Mouse (Mus musculus): Measurements from ENCODE around the gene Socs2. TPM values are rescaled to one million over a fixed set of nuclear protein-coding genes. Genes with fewer than 3 reads are reported as not detected.

The Socs2 gene
- polyA plus RNA-seq, 1 experiment from 2014 or later: 61.3 TPM

DNA sequence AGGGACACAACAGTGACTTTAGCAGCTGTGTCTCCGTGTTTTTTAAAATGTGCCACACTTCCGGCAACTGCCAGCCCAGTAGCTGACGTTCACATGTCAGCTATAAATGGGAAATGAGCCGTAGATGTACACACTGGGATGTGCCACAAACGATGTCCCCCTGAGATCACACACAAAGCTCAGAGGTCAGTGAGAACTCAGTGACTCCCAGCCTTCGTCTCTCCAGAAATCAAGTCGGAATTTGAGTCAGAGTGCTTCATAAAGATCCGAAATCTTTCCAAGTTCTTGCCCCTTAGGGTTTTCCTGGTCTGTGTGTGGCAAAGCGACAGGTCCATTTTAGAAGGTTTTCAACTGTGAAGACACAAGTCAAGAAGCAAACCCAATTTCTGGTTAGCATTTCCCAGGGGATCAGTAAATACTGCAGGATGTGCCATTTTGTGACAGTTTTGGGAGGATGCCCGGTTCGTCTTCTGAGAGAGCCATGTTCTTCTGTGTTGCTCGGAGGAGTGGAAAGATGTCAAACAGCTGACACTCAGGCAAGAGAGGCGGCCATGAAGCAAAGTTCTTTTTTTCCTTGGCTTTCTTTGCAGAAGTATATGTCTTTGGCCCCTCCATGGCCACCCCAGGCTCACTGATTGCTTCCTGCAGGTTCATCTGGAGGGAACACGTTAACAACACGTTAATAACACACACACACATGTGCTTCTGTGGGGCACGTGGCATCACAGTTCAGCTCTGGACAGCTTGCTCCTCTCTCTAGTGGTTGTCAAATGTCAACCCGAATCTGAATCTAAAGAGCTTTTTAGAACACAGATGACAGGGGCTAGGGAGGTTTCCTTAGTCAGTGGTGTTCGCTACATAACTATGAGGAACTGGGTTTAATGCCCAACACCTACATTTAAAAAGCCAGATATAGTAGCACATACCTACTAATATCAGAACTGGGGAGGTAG, 28.4 kb upstream of the Socs2 start:
- Histone ChIP-seq H3K27me3 (no peaks in the 10 kb centered on the region), H3K4me2 (no peak overlapping the region), H3K9ac (replicated peaks) (no peak overlapping the region), H3K9me3 (no peaks in the 10 kb centered on the region), H3K4me3 (replicated peaks) (no peak overlapping the region), H3K4me1 (replicated peaks) (no peaks in the 10 kb centered on the region), H3K27ac (no peak overlapping the region), H3K36me3 (no peaks in the 10 kb centered on the region)
- no peak for ATAC-seq (ENCODE audit: insufficient number of reproducible peaks, insufficient read depth, low FRiP score, low TSS enrichment, low read depth)
- 80% methylated on average over 18 of the region's 18 CpGs for WGBS

DNA sequence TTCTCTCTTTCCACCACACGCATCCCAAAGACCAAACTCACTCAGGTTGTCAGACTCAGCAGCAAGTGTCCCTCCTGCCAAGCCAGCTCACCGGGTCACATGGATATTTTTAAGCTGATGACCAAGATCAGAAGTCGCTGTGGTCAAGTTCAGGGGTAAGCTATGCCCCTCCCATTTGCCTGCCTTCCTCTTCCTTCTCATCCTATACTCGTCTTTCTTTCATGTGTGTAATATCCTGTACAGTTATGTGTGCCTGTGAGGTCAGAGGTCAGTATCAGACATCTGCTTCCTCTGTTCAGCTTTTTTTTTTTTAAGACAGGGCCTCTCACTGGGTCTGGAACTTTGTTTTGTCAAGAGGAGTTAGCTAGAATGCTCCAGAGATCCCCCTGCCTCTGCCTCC, 25.4 kb upstream of the Socs2 start:
- Histone ChIP-seq H3K4me1 (replicated peaks) (no peaks in the 10 kb centered on the region; the same call in 1 of the 2 replicates), H3K4me2 (no peak overlapping the region), H3K9ac (replicated peaks) (no peak overlapping the region), H3K4me3 (replicated peaks) (no peak overlapping the region), H3K27me3 (no peaks in the 10 kb centered on the region), H3K9me3 (no peaks in the 10 kb centered on the region), H3K36me3 (no peaks in the 10 kb centered on the region), H3K27ac (no peak overlapping the region)
- ATAC-seq (ENCODE audit: insufficient number of reproducible peaks, insufficient read depth, low FRiP score, low TSS enrichment, low read depth): no peak
- WGBS: 76% methylated on average over 4 of the region's 4 CpGs

DNA sequence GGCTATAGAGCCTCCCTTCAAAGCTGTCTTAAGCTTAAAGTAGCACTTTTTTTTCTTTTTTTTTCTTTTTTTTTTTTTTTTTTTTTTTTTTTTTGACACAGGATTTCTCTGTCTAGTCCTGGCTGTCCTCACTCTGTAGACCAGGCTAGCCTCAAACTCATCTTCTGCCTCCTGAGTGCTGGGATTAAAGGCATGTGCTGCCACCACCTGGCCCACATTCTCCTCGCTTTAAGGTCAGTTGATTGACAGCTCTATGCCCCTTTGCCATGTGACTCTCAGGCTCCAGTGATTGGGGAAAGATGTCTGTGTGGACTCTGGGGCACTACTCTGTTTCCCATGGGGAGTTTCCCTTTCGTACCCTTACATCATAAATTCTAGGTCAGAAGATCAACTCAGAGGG, 23.6 kb upstream of the Socs2 start:
- Histone ChIP-seq H3K4me2 (no peak overlapping the region), H3K27me3 (no peaks in the 10 kb centered on the region)
- no peak for ATAC-seq (ENCODE audit: insufficient number of reproducible peaks, insufficient read depth, low FRiP score, low TSS enrichment, low read depth)

DNA sequence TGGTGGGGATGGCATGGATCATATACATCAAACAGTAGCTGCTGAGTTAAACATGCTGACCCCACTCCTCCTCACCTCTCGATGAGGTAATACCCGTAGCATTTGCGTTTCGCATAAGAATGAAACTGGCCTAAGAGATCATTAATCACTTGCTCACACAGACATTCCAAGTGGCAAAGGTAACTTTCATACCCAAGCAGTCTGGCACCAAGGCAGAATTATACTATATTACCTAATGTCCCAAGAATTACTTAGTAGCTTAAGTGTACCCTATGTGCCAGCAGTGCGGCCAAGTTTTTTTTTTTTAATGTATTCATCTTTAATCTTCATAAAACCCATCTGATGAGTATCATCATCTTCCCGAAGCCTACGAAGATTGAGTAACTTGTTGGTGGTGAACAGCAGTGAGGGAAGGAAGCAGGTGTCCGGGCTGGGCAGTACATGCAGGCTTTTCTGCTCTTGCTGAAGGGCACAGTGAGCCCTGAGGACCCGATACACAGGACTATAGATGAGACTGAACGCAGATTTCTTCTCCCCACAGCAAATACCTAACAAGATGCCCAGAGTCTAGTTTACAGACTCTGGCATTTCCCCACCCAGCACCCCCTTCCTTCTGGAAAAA, 22.8 kb upstream of the Socs2 start:
- Histone ChIP-seq H3K36me3 (no peaks in the 10 kb centered on the region), H3K27me3 (no peaks in the 10 kb centered on the region), H3K9me3 (no peaks in the 10 kb centered on the region), H3K4me2 (no peak overlapping the region), H3K27ac (no peak overlapping the region), H3K9ac (replicated peaks) (no peak overlapping the region), H3K4me1 (replicated peaks) (no peaks in the 10 kb centered on the region; the same call in 1 of the 2 replicates), H3K4me3 (replicated peaks) (no peak overlapping the region)
- 89% methylated on average over 10 of the region's 10 CpGs for WGBS
- ATAC-seq (ENCODE audit: insufficient number of reproducible peaks, insufficient read depth, low FRiP score, low TSS enrichment, low read depth): no peak

More for the DNA sequence above, 23.6 kb upstream of the Socs2 start:
- H3K4me3 ChIP-seq (replicated peaks): no peak overlapping the region
- no peaks in the 10 kb centered on the region for H3K36me3 ChIP-seq
- no peak overlapping the region for H3K9ac ChIP-seq (replicated peaks)
- no peaks in the 10 kb centered on the region for H3K9me3 ChIP-seq
- WGBS: 47% methylated on average over 2 of the region's 2 CpGs
- H3K4me1 ChIP-seq (replicated peaks): no peaks in the 10 kb centered on the region; the same call in 1 of the 2 replicates
- no peak overlapping the region for H3K27ac ChIP-seq

DNA sequence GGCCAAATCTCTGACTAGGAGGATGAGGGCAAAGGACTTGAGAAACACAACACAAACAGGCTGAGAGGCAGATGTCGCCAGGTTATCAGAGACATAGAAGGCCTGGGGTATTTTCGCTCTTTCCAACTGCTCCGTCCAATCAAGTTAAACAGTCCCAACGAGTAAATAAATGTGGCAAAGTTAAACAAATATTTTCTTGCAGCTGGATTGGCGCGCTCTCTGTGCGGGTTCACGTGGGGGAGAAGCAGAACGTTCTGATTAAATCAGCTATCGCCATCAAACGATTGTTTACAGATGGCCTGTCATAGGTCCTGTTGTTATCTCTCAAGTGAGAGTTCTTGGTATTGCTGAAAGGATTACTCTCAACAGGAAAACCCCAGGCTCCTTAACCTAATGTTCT, 22.0 kb upstream of the Socs2 start:
- no peak overlapping the region for H3K4me2 ChIP-seq
- no peak for ATAC-seq (ENCODE audit: insufficient number of reproducible peaks, insufficient read depth, low FRiP score, low TSS enrichment, low read depth)
- H3K4me1 ChIP-seq (replicated peaks): no peaks in the 10 kb centered on the region; the same call in 1 of the 2 replicates
- no peaks in the 10 kb centered on the region for H3K36me3 ChIP-seq
- 46% methylated on average over 11 of the region's 11 CpGs for whole genome bisulfite sequencing
- H3K27ac ChIP-seq: no peak overlapping the region
- H3K4me3 ChIP-seq (replicated peaks): no peak overlapping the region
- no peaks in the 10 kb centered on the region for H3K27me3 ChIP-seq
- H3K9ac ChIP-seq (replicated peaks): no peak overlapping the region
- no peaks in the 10 kb centered on the region for H3K9me3 ChIP-seq

DNA sequence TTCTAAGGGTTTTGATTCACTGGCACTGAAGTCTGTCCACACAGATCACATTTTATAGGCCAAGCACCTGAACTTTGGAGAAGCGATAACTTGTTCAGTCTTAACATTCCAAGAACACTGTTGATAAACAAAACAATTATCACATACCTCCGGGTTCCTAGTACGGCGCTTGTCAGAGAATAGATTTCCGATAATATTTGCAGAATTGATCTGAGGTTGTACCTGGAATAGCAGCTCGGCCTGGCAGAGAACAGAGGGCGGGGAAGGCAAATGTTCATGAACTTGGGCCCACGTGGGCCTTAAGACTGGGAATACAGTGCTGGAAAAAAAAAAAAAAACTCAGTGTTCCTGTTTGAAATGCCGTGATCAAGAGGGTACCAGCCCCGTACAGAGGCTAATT, 13.3 kb upstream of the Socs2 start:
- Histone ChIP-seq H3K4me3 (replicated peaks) (no peak overlapping the region), H3K9ac (replicated peaks) (no peak overlapping the region), H3K4me2 (no peak overlapping the region), H3K27ac (no peak overlapping the region), H3K9me3 (no peaks in the 10 kb centered on the region), H3K36me3 (no peaks in the 10 kb centered on the region), H3K27me3 (peaks cover 4% of the 10 kb centered on the region; the same call in 1 of the 2 replicates), H3K4me1 (replicated peaks) (no peaks in the 10 kb centered on the region)
- no peak for ATAC-seq (ENCODE audit: insufficient number of reproducible peaks, insufficient read depth, low FRiP score, low TSS enrichment, low read depth)
- 89% methylated on average over 10 of the region's 10 CpGs for WGBS

DNA sequence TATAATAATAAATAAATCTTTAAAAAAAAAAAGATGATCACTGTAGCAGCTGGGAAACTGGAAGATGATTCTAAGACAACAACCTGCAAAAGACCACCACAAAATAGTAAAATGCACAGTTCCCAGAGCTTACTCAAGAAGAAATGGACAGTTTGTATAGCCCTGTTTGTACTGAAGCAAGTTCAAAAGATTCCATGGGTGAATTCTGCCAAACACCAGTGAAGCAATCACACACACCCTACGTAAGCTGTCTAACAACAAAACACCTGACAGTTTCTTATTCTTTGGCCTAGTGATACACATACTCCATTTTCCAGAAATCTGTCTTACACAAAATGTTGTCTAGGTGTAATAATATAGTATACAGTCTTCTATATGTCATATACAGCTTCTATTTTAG, 12.1 kb upstream of the Socs2 start:
- Histone ChIP-seq H3K4me1 (replicated peaks) (no peaks in the 10 kb centered on the region), H3K36me3 (no peaks in the 10 kb centered on the region), H3K27me3 (peaks cover 4% of the 10 kb centered on the region; the same call in 1 of the 2 replicates), H3K9ac (replicated peaks) (no peak overlapping the region), H3K4me2 (no peak overlapping the region), H3K4me3 (replicated peaks) (no peak overlapping the region), H3K9me3 (no peaks in the 10 kb centered on the region), H3K27ac (no peak overlapping the region)
- 98% methylated on average over 1 of the region's 1 CpGs for WGBS
- no peak for ATAC-seq (ENCODE audit: insufficient number of reproducible peaks, insufficient read depth, low FRiP score, low TSS enrichment, low read depth)

DNA sequence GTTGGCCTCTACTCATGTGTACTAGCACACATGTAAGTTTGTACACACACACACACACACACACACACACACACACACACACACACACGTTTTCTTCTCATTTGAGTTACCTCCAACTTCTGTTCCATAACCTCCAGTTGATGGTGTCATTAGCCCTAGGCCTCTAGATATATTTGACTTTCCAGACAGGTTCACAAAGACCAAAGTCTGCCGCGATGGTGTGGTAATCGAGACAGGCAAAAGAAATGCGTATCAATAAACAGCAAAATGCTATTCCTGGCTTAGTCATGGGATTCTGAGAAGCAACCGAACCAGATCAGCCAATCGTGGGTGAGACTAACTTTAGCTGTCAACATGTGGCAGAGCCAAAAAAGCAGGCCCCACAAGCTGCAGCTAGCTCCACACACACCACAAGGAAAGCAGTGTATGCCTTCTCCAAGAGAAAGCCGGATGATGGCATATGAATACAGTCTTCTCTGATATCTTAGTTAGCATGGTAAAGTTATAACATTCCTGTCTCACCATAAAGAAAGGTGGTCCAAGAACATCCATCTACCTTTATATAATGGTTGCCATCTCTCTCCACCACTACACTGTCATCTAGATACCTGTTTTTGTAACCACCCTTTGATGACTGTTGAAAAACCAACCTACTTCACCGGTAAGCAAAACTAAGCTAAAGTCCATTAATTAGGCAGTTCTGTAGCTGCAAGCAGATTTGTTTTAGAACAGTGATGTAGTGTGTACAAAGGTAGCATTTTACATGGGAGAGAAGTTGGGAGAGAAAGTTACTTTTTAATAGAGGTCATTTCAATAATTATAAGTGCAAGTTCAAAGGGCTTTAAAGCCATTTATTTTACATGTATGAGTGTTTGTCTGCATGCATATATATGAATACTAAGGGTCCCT, 9.5 kb upstream of the Socs2 start:
- no peak for ATAC-seq (ENCODE audit: insufficient number of reproducible peaks, insufficient read depth, low FRiP score, low TSS enrichment, low read depth)
- no peak overlapping the region for H3K9ac ChIP-seq (replicated peaks)
- H3K4me1 ChIP-seq (replicated peaks): no peaks in the 10 kb centered on the region
- no peak overlapping the region for H3K4me3 ChIP-seq (replicated peaks)
- H3K9me3 ChIP-seq: no peaks in the 10 kb centered on the region
- no peak overlapping the region for H3K4me2 ChIP-seq
- H3K27me3 ChIP-seq: no peaks in the 10 kb centered on the region
- 88% methylated on average over 9 of the region's 9 CpGs for WGBS
- H3K27ac ChIP-seq: no peak overlapping the region
- H3K36me3 ChIP-seq: no peaks in the 10 kb centered on the region

DNA sequence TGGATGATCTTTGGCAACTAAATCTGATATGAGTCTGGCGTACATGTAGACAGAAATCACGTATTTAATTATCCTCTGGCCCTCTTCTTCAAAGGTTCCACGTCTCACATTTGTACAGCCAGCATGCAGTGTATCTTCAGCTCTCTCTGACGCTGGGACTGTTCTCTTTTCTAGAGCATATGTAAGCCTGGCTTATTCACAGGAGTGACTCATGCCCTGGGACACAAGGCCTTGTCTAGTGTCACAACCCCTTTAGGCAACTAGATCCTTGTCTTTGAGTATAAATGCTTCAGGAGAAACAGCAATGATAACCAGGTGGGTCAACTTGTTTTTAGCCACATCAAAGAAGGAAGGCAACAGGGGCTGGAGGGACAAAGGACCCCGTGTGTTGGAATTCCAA, 5.7 kb upstream of the Socs2 start:
- H3K36me3 ChIP-seq: no peaks in the 10 kb centered on the region
- H3K9me3 ChIP-seq: no peaks in the 10 kb centered on the region
- H3K27me3 ChIP-seq: peaks cover 6% of the 10 kb centered on the region; the same call in 1 of the 2 replicates
- no peak overlapping the region for H3K9ac ChIP-seq (replicated peaks)
- no peak overlapping the region for H3K27ac ChIP-seq
- no peak overlapping the region for H3K4me2 ChIP-seq
- no peak overlapping the region for H3K4me3 ChIP-seq (replicated peaks)
- no peak for ATAC-seq (ENCODE audit: insufficient number of reproducible peaks, insufficient read depth, low FRiP score, low TSS enrichment, low read depth)
- no peaks in the 10 kb centered on the region for H3K4me1 ChIP-seq (replicated peaks)
- 86% methylated on average over 5 of the region's 5 CpGs for WGBS

DNA sequence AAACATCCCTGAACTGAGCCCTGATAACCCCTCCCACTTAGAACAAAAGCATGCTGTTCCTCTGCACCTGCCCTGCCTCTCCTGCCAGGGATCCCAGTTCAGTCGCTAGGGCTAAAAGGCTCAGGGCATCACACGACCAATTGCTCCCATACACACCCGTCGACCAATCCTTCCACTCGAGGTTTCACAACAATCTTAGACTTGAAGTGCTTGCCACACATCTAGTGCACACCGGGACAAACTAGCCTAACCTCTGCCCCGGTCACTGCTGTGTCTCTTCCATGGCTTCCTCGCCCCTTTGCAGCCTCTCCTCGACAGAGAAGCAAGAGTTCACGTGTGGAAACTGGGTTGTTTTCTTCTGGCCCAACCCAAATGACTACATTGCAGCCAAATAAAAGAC, 3.3 kb upstream of the Socs2 start:
- H3K9me3 ChIP-seq: no peaks in the 10 kb centered on the region
- peaks cover 9% of the 10 kb centered on the region for H3K4me1 ChIP-seq (replicated peaks)
- no peak overlapping the region for H3K4me2 ChIP-seq
- H3K9ac ChIP-seq (replicated peaks): no peak overlapping the region
- H3K36me3 ChIP-seq: no peaks in the 10 kb centered on the region
- no peak for ATAC-seq (ENCODE audit: insufficient number of reproducible peaks, insufficient read depth, low FRiP score, low TSS enrichment, low read depth)
- no peak overlapping the region for H3K4me3 ChIP-seq (replicated peaks)
- H3K27ac ChIP-seq: no peak overlapping the region
- H3K27me3 ChIP-seq: peaks cover 11% of the 10 kb centered on the region
- WGBS: 75% methylated on average over 10 of the region's 10 CpGs

DNA sequence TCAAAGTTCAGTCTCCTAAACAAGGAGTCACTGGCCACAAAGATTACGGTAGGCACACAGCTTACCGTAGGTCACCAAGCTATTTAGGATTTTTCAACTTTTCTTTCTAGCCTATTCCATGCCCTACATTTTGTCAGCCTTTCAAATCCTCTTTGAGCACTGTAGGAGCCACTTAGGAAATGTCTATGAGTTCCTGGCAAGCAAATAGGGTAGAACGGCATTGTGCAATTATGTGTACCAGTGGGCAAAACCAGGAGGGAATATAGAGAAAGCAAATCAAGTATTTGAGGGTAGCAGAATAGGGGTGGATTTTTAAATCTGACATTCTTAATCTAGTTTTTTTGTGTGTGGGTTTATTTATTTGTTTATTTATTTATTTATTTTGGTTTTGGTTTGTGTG, 2.7 kb upstream of the Socs2 start:
- H3K4me2 ChIP-seq: no peak overlapping the region
- WGBS: 92% methylated on average over 3 of the region's 3 CpGs
- no peaks in the 10 kb centered on the region for H3K36me3 ChIP-seq
- H3K27me3 ChIP-seq: peaks cover 15% of the 10 kb centered on the region
- no peak for ATAC-seq (ENCODE audit: insufficient number of reproducible peaks, insufficient read depth, low FRiP score, low TSS enrichment, low read depth)
- H3K4me1 ChIP-seq (replicated peaks): peaks cover 12% of the 10 kb centered on the region
- no peaks in the 10 kb centered on the region for H3K9me3 ChIP-seq
- H3K9ac ChIP-seq (replicated peaks): no peak overlapping the region
- H3K27ac ChIP-seq: no peak overlapping the region
- H3K4me3 ChIP-seq (replicated peaks): no peak overlapping the region
